Mouse (Mus musculus) spleen, adult 2 months (tissue): ENCODE measurements at regions not wholly inside any gene's neighbourhood (a gene's known extent, or its start where the extent isn't known, plus 50 kb on each side); places are given as distances from the start of the nearest gene placed in this dataset.

ENCODE experiments used
- DNase-seq, 2 experiments: peaks; one replicate each; pipeline versions ENCODE4 v3.0.0 to v3.0.0-alpha.2; 2012 to 2021; ENCODE audit warnings: low spot score in 2 of 2, low read depth in 1 of 2
- H3K27ac ChIP-seq: fragments of 200-500 bp; 2 replicates; pipeline ENCODE4 v1.5.1; 2012; ENCODE audit warnings: low read length, inconsistent platforms; ENCODE audit not compliant: insufficient read depth
- H3K27me3 ChIP-seq: fragments of 200-500 bp; 2 replicates; pipeline ENCODE4 v1.6.1; 2012; ENCODE audit warnings: mild to moderate bottlenecking, moderate library complexity, low read length, inconsistent platforms; ENCODE audit not compliant: control insufficient read depth, insufficient read depth
- H3K36me3 ChIP-seq: fragments of 200-500 bp; 2 replicates; pipeline ENCODE4 v1.6.1; 2012; ENCODE audit warnings: mild to moderate bottlenecking, low read length, inconsistent platforms; ENCODE audit not compliant: control insufficient read depth, insufficient read depth
- H3K4me1 ChIP-seq: fragments of 200-500 bp; 2 replicates; pipeline ENCODE4 v1.6.1; 2011; ENCODE audit warnings: inconsistent platforms; ENCODE audit not compliant: control insufficient read depth, insufficient read depth, insufficient read length
- H3K4me3 ChIP-seq: fragments of 200-500 bp; 2 replicates; pipeline ENCODE4 v1.5.1; 2011; ENCODE audit warnings: mild to moderate bottlenecking, inconsistent platforms; ENCODE audit not compliant: insufficient read depth, insufficient read length; ENCODE audit errors: extremely low read depth
- CTCF ChIP-seq: fragments of 200-500 bp; IDR thresholded peaks from 2 replicates; pipeline ENCODE4 v1.5.1; 2011; ENCODE audit warnings: mild to moderate bottlenecking, inconsistent platforms; ENCODE audit not compliant: insufficient read depth, insufficient read length, insufficient replicate concordance; ENCODE audit errors: extremely low read depth
- POLR2A ChIP-seq: fragments of 200-500 bp; IDR thresholded peaks from 2 replicates; pipeline ENCODE4 v1.6.1; 2011; ENCODE audit warnings: low read depth, low read length, inconsistent platforms
- WGBS: fragments of 180-500 bp; shearing (Covaris S2); methylation state at CpG from one replicate; pipeline ENCODE4 v1.1.7; 2018; 5-methylcytosine and 5-hydroxymethylcytosine counted together

GRCm38 (mm10) chr19:60684417-60684816, 71.4 kb upstream of the Nanos1 start:
- WGBS = 55% methylated on average over 4 of the region's 4 CpGs
- TF ChIP-seq CTCF (no peak), POLR2A (no peak)
- Histone ChIP-seq H3K27ac (peak overlapping the region; percentile 57), H3K36me3 (no peaks in the 10 kb centered on the region), H3K4me3 (no peak overlapping the region), H3K4me1 (peaks cover 9% of the 10 kb centered on the region; the same call in 1 of the 2 replicates), H3K27me3 (no peaks in the 10 kb centered on the region)
- no peak for DNase-seq

GRCm38 (mm10) chr19:60682283-60682682, 73.5 kb upstream of the Nanos1 start:
- Histone ChIP-seq H3K36me3 (no peaks in the 10 kb centered on the region), H3K4me3 (no peak overlapping the region), H3K27me3 (no peaks in the 10 kb centered on the region), H3K27ac (no peak overlapping the region), H3K4me1 (peaks cover 9% of the 10 kb centered on the region)
- 88% methylated on average over 3 of the region's 3 CpGs for WGBS
- DNase-seq = no peak
- TF ChIP-seq POLR2A (no peak), CTCF (no peak)

- no peak for TF ChIP-seq POLR2A
- no peak for TF ChIP-seq CTCF
- Histone ChIP-seq H3K4me3 (no peak overlapping the region), H3K27me3 (no peaks in the 10 kb centered on the region), H3K36me3 (no peaks in the 10 kb centered on the region), H3K4me1 (peaks cover 9% of the 10 kb centered on the region), H3K27ac (peak overlapping the region; percentile 48; the same call in 1 of the 2 replicates)
- WGBS = 3% methylated on average over 1 of the region's 1 CpGs
- peak; percentile 6 to 17 for DNase-seq
Measured at GRCm38 (mm10) chr19:60681481-60681880, 74.3 kb upstream of the Nanos1 start.

GRCm38 (mm10) chr19:60678236-60678635, 77.6 kb upstream of the Nanos1 start:
- H3K4me1 ChIP-seq = peaks cover 3% of the 10 kb centered on the region
- no peak overlapping the region for H3K27ac ChIP-seq
- H3K4me3 ChIP-seq = no peak overlapping the region
- WGBS = 95% methylated on average over 2 of the region's 2 CpGs
- TF ChIP-seq POLR2A = no peak
- no peak for TF ChIP-seq CTCF
- H3K27me3 ChIP-seq = no peaks in the 10 kb centered on the region
- H3K36me3 ChIP-seq = no peaks in the 10 kb centered on the region
- DNase-seq = no peak

- Histone ChIP-seq H3K4me1 (no peaks in the 10 kb centered on the region; the same call in none of the 2 replicates), H3K27me3 (no peaks in the 10 kb centered on the region), H3K4me3 (no peak overlapping the region), H3K36me3 (no peaks in the 10 kb centered on the region), H3K27ac (no peak overlapping the region)
- TF ChIP-seq CTCF (no peak), POLR2A (no peak)
- WGBS = 70% methylated on average over 5 of the region's 5 CpGs
- DNase-seq = no peak
Measured at GRCm38 (mm10) chr19:60674953-60675472, 80.8 kb upstream of the Nanos1 start.

GRCm38 (mm10) chr19:60670781-60671180, 85.0 kb upstream of the Nanos1 start:
- Histone ChIP-seq H3K27me3 (no peaks in the 10 kb centered on the region), H3K27ac (no peak overlapping the region), H3K36me3 (no peaks in the 10 kb centered on the region), H3K4me1 (0 out of 2 replicates have a peak, but pooled peaks cover 3% of the 10 kb centered on the region), H3K4me3 (no peak overlapping the region)
- DNase-seq = no peak
- no peak for TF ChIP-seq CTCF
- TF ChIP-seq POLR2A = no peak

- no peak for TF ChIP-seq CTCF
- no peak for TF ChIP-seq POLR2A
- Histone ChIP-seq H3K4me1 (0 out of 2 replicates have a peak, but pooled peaks cover 3% of the 10 kb centered on the region), H3K27ac (no peak overlapping the region), H3K27me3 (no peaks in the 10 kb centered on the region), H3K4me3 (no peak overlapping the region), H3K36me3 (no peaks in the 10 kb centered on the region)
- WGBS = 37% methylated on average over 7 of the region's 7 CpGs
- peak; percentile 6 to 36 for DNase-seq
Measured at GRCm38 (mm10) chr19:60665842-60666241, 85.0 kb upstream of the Cacul1 start.
